Mouse (Mus musculus) neural tube, embryonic 15.5 days (tissue): ENCODE measurements around the gene Hmgcll1. TPM values are rescaled to one million over a fixed set of nuclear protein-coding genes. Genes with fewer than 3 reads are reported as not detected.

Experiments
- ATAC-seq: fragments of 200-750 bp; cut with Nextera tagmentation; 2 replicates; pipeline ENCODE4 v1.8.0; 2017; ENCODE audit warnings: mild to moderate bottlenecking, moderate TSS enrichment, moderate library complexity; ENCODE audit not compliant: low FRiP score
- H3K27ac ChIP-seq: fragments of 300-500 bp; sonication (generic); replicated peaks from 2 replicates; pipeline ENCODE4 v1.5.1; 2015; ENCODE audit warnings: mild to moderate bottlenecking, inconsistent platforms
- H3K27me3 ChIP-seq: fragments of 300-500 bp; sonication (generic); replicated peaks from 2 replicates; pipeline ENCODE4 v1.6.1; 2015; ENCODE audit warnings: inconsistent platforms
- H3K36me3 ChIP-seq: fragments of 300-500 bp; sonication (generic); 2 replicates; pipeline ENCODE4 v1.6.1; 2015; ENCODE audit warnings: inconsistent platforms
- H3K4me1 ChIP-seq: fragments of 300-500 bp; sonication (generic); 2 replicates; pipeline ENCODE4 v1.6.1; 2015; ENCODE audit warnings: inconsistent platforms
- H3K4me2 ChIP-seq: fragments of 300-500 bp; sonication (generic); 2 replicates; pipeline ENCODE4 v1.6.1; 2015; ENCODE audit warnings: inconsistent platforms, mild to moderate bottlenecking, moderate library complexity
- H3K4me3 ChIP-seq: fragments of 300-500 bp; sonication (generic); replicated peaks from 2 replicates; pipeline ENCODE4 v1.5.1; 2015; ENCODE audit warnings: mild to moderate bottlenecking, inconsistent platforms
- H3K9ac ChIP-seq: fragments of 300-500 bp; sonication (generic); replicated peaks from 2 replicates; pipeline ENCODE4 v1.6.1; 2015; ENCODE audit warnings: mild to moderate bottlenecking, inconsistent platforms
- H3K9me3 ChIP-seq: fragments of 300-500 bp; sonication (generic); replicated peaks from 2 replicates; pipeline ENCODE4 v1.6.1; 2016; ENCODE audit warnings: inconsistent platforms
- WGBS: fragments of 180-500 bp; shearing (Covaris S2); methylation state at CpG from one replicate; pipeline ENCODE4 v1.1.7; 2015; ENCODE audit warnings: mixed read lengths; 5-methylcytosine and 5-hydroxymethylcytosine counted together
- polyA plus RNA-seq: library from polyadenylated mRNA; unstranded; fragments of >200 nt; fragmentation: Nextera tagmentation; extraction: Ambion mirVana; gene quantifications from 2 replicates; pipeline ENCODE4 v1.2.1, GENCODE M21; 2015

Gene Hmgcll1
- polyA plus RNA-seq, 1 experiment from 2014 or later: 21.9 TPM

DNA sequence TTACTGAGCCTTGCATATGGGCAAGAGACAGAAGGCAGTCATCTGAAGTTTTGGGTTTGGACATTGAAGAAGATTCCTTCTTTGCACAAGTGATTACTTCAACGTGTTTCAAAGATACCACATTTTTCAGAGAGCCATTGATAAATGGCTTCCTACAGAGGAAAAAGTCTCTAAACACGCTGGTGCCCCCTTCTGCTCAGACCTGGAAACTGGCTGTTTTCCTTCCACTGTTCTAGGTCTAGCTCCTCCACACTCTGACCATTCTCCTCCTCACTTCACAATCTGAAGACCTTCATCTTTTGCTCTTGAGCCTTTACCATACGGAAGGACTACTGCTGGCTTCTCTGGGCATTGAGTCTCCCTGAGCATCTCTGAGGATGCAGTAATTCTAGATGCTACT lies 153.7 kb downstream of the Hmgcll1 start:
- no peaks in the 10 kb centered on the region for H3K36me3 ChIP-seq
- no peaks in the 10 kb centered on the region for H3K27me3 ChIP-seq
- H3K9ac ChIP-seq: no peak overlapping the region
- H3K27ac ChIP-seq: no peak overlapping the region
- no peak overlapping the region for H3K4me3 ChIP-seq
- 51% methylated on average over 3 of the region's 3 CpGs for WGBS
- H3K9me3 ChIP-seq: no peaks in the 10 kb centered on the region
- no peak for ATAC-seq
- H3K4me2 ChIP-seq: no peak overlapping the region
- H3K4me1 ChIP-seq: no peaks in the 10 kb centered on the region

GRCm38 (mm10) chr9:76172686-76173295 lies 158.1 kb downstream of the Hmgcll1 start:
- H3K4me1 ChIP-seq: no peaks in the 10 kb centered on the region
- no peaks in the 10 kb centered on the region for H3K27me3 ChIP-seq
- no peak overlapping the region for H3K27ac ChIP-seq
- no peak overlapping the region for H3K4me3 ChIP-seq
- no peaks in the 10 kb centered on the region for H3K9me3 ChIP-seq
- no peak overlapping the region for H3K4me2 ChIP-seq
- no peak overlapping the region for H3K9ac ChIP-seq
- no peaks in the 10 kb centered on the region for H3K36me3 ChIP-seq
- 84% methylated on average over 5 of the region's 5 CpGs for WGBS
- no peak for ATAC-seq

DNA sequence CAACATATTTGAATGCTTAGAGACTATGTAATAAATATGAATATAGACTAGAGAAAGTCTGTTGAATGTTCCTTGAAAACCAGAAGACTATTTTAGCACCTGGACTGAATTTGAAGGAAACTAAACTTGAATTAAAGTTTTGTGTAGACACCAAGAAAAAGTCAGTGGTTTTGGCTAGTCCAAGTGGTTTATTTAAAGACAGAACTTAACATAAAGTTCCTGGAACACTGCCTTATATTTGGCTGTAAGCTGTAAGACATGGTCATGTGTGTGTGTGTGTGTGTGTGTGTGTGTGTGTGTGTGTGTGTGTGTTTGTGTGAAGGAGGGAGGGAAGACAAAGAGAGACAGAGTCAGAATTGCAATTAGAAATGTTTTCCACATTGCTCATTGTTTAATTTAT lies 164.6 kb downstream of the Hmgcll1 start:
- Histone ChIP-seq H3K4me2 (no peak overlapping the region), H3K9me3 (no peaks in the 10 kb centered on the region), H3K4me1 (no peaks in the 10 kb centered on the region), H3K27ac (no peak overlapping the region), H3K27me3 (no peaks in the 10 kb centered on the region), H3K4me3 (no peak overlapping the region), H3K36me3 (no peaks in the 10 kb centered on the region), H3K9ac (no peak overlapping the region)
- ATAC-seq: no peak

Other genes starting within 250 kb of the Hmgcll1 start
- gene Bmp5, start 239.5 kb upstream of the Hmgcll1 start, polyA plus RNA-seq: 2.7 and 3.3 TPM in 2 replicates
- gene Gfral, start 198.8 kb downstream of the Hmgcll1 start, polyA plus RNA-seq: not detected in 2 replicates